Mouse (Mus musculus): ENCODE measurements at regions not wholly inside any gene's neighbourhood (a gene's known extent, or its start where the extent isn't known, plus 50 kb on each side); places are given as distances from the start of the nearest gene placed in this dataset.

DNA sequence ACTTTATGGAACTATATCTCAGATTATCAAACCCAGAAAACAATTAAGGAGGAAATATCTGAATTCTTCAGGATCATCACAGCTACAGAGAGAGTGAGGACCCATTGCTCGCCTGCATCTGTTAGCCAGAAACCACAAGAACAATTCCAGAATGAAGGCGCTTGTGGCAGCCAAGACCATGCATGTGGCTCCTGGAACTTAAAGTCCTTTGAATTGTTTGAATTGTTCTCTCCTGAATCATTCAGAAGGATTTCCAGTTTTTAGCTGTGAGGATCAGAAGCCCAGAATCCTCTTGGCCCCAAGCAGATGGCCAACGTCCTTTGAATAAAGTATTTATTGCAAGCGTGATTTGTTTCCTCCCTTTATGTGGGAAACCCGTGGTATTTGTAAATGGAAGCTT lies 195.9 kb downstream of the Dio2 start:
- no peak for TF ChIP-seq EP300 (IDR thresholded peaks at IDR 0.05; ENCODE audit: low read depth)
- TF ChIP-seq CTCF (IDR thresholded peaks at IDR 0.05; ENCODE audit: low read depth), result no peak
- Histone ChIP-seq H3K4me3 (ENCODE audit: low read depth, low read length) (no peak overlapping the region), H3K4me2 (ENCODE audit: low read depth, low read length) (no peak overlapping the region), H3K36me3 (replicated peaks; ENCODE audit: insufficient read depth, low read length) (no peaks in the 10 kb centered on the region), H3K27ac (ENCODE audit: low read depth) (no peak overlapping the region), H3K4me1 (ENCODE audit: insufficient read depth) (no peaks in the 10 kb centered on the region), H3K27me3 (ENCODE audit: insufficient read depth, low read length) (no peaks in the 10 kb centered on the region), H3K9ac (replicated peaks) (no peak overlapping the region), H3K9me3 (ENCODE audit: low read length) (no peaks in the 10 kb centered on the region)
- no peak for DNase-seq
- WGBS (ENCODE audit: insufficient replicate concordance), result 63% methylated on average over 5 of the region's 5 CpGs
- no peak for ATAC-seq
